25 mouse cellular contexts compared by ENCODE assay signal in genomic region chr11:62107272-62107836, GRCm38 (mm10).
A peak's percentile ranks its signal among the peaks of the same experiment; 100 is the strongest.
DNase-seq lines count a peak whose midpoint lies in the region; ATAC-seq and TF ChIP-seq lines count a peak whose summit lies in the region.
"Had no signal": no experiment of that assay in that cellular context is flagged by ENCODE, and none has a peak within 500 bp of the region (broad histone marks: within the 10 kb centered on the region; RNA-seq: fewer than 3 reads in every experiment).

No protein-coding gene starts in this region.

- no peaks in the 10 kb centered on the region for H3K27me3 ChIP-seq in hindbrain, embryonic 15.5 days
- no peaks in the 10 kb centered on the region for H3K27me3 ChIP-seq in hindbrain, embryonic 11.5 days (ENCODE audit: control insufficient read depth, insufficient read depth, low read length)
- H3K27me3 ChIP-seq in neural tube, embryonic 13.5 days: no peaks in the 10 kb centered on the region
- H3K27me3 ChIP-seq: embryonic facial prominence, embryonic 12.5 days; limb, embryonic 13.5 days; midbrain, embryonic 13.5 days; stomach, embryonic 15.5 days had no signal

- no peaks in the 10 kb centered on the region for H3K36me3 ChIP-seq in hindbrain, embryonic 15.5 days
- no peaks in the 10 kb centered on the region for H3K36me3 ChIP-seq in hindbrain, embryonic 11.5 days (ENCODE audit: control insufficient read depth, insufficient read depth, low read length)
- no peaks in the 10 kb centered on the region for H3K36me3 ChIP-seq in neural tube, embryonic 13.5 days
- H3K36me3 ChIP-seq: embryonic facial prominence, embryonic 12.5 days; limb, embryonic 13.5 days; midbrain, embryonic 13.5 days; stomach, embryonic 15.5 days had no signal

- H3K4me3 ChIP-seq in hindbrain, embryonic 15.5 days: no peak overlapping the region
- H3K4me3 ChIP-seq in hindbrain, embryonic 11.5 days (ENCODE audit: low read depth, low read length): no peak overlapping the region
- H3K4me3 ChIP-seq in neural tube, embryonic 13.5 days: no peak overlapping the region
- no peak overlapping the region for H3K4me3 ChIP-seq in lung, adult 2 months (replicated peaks; ENCODE audit: extremely low read depth, low read depth, low read length)
- H3K4me3 ChIP-seq: embryonic facial prominence, embryonic 12.5 days; gastrocnemius, adult 2 months; limb, embryonic 13.5 days; midbrain, embryonic 13.5 days; stomach, embryonic 15.5 days had no signal

- DNase-seq in hindbrain, embryonic 11.5 days (ENCODE audit: low spot score): no peak
- no peak for DNase-seq in neural tube, embryonic 10.5 days (ENCODE audit: extremely low spot score, low spot score)
- DNase-seq in large intestine, adult 2 months (ENCODE audit: low read depth, low spot score): peak; percentile 58
- DNase-seq in c-Kit-positive CD71-positive TER-119-positive erythroid progenitor cells, embryonic 14.5 days (ENCODE audit: low spot score): no peak
- DNase-seq in lung, adult 2 months: no peak
- DNase-seq: cerebellum, adult 8-10 months; cerebellum, postnatal 25 days; gastrocnemius, adult 2 months; gastrocnemius, postnatal 36 days; heart, adult 18-20 months; heart, postnatal 36 days; kidney, adult 8-10 months; kidney, postnatal 4 days; lung, postnatal 36 days had no signal

- no peaks in the 10 kb centered on the region for H3K9me3 ChIP-seq in hindbrain, embryonic 15.5 days
- no peaks in the 10 kb centered on the region for H3K9me3 ChIP-seq in hindbrain, embryonic 11.5 days (ENCODE audit: control insufficient read depth, low read length)
- no peaks in the 10 kb centered on the region for H3K9me3 ChIP-seq in neural tube, embryonic 13.5 days
- H3K9me3 ChIP-seq: embryonic facial prominence, embryonic 12.5 days; limb, embryonic 13.5 days; midbrain, embryonic 13.5 days; stomach, embryonic 15.5 days had no signal

- no peaks in the 10 kb centered on the region for H3K4me1 ChIP-seq in hindbrain, embryonic 15.5 days (replicated peaks)
- no peaks in the 10 kb centered on the region; the same call in 1 of the 2 replicates for H3K4me1 ChIP-seq in hindbrain, embryonic 11.5 days (replicated peaks; ENCODE audit: control insufficient read depth, insufficient read depth, low read length)
- no peaks in the 10 kb centered on the region for H3K4me1 ChIP-seq in neural tube, embryonic 13.5 days (replicated peaks)
- H3K4me1 ChIP-seq in lung, adult 2 months (ENCODE audit: control insufficient read depth, insufficient read depth, low read length): peaks cover 3% of the 10 kb centered on the region
- H3K4me1 ChIP-seq: embryonic facial prominence, embryonic 12.5 days; limb, embryonic 13.5 days; stomach, embryonic 15.5 days had no signal

- WGBS in hindbrain, embryonic 15.5 days: 97% methylated on average over 2 of the region's 2 CpGs
- 89% methylated on average over 2 of the region's 2 CpGs for WGBS in hindbrain, embryonic 11.5 days
- 92% methylated on average over 2 of the region's 2 CpGs for WGBS in neural tube, embryonic 13.5 days
- WGBS in large intestine, adult 2 months: 35% methylated on average over 2 of the region's 2 CpGs
- WGBS in lung, adult 2 months: 67% methylated on average over 2 of the region's 2 CpGs

- ATAC-seq in hindbrain, embryonic 15.5 days (ENCODE audit: low FRiP score, low read depth): no peak
- no peak for ATAC-seq in hindbrain, embryonic 11.5 days (ENCODE audit: low FRiP score)
- ATAC-seq in neural tube, embryonic 13.5 days (ENCODE audit: low read depth): no peak
- ATAC-seq: forebrain, embryonic 14.5 days; inflammation-experienced regulatory T-cells, adult 6 months had no signal

- no peak overlapping the region for H3K9ac ChIP-seq in hindbrain, embryonic 15.5 days
- no peak overlapping the region for H3K9ac ChIP-seq in hindbrain, embryonic 11.5 days (ENCODE audit: low read depth, low read length)
- no peak overlapping the region for H3K9ac ChIP-seq in neural tube, embryonic 13.5 days
- H3K9ac ChIP-seq: embryonic facial prominence, embryonic 12.5 days; limb, embryonic 13.5 days; midbrain, embryonic 13.5 days; stomach, embryonic 15.5 days had no signal

- TF ChIP-seq CTCF in lung, adult 2 months (IDR thresholded peaks at IDR 0.05; ENCODE audit: insufficient read depth, low read length): no peak

- no peak for TF ChIP-seq POLR2A in lung, adult 2 months (IDR thresholded peaks at IDR 0.05; ENCODE audit: borderline replicate concordance, extremely low read depth, low read depth, low read length)

- no peak overlapping the region for H3K4me2 ChIP-seq in hindbrain, embryonic 15.5 days
- no peak overlapping the region for H3K4me2 ChIP-seq in hindbrain, embryonic 11.5 days (replicated peaks; ENCODE audit: low read depth, low read length)
- H3K4me2 ChIP-seq in neural tube, embryonic 13.5 days: no peak overlapping the region
- H3K4me2 ChIP-seq: embryonic facial prominence, embryonic 12.5 days; heart, embryonic 11.5 days; limb, embryonic 13.5 days; liver, embryonic 11.5 days; midbrain, embryonic 13.5 days; stomach, embryonic 15.5 days had no signal

- peak overlapping the region; percentile 71; the same call in 1 of the 2 replicates for H3K27ac ChIP-seq in hindbrain, embryonic 15.5 days (replicated peaks)
- no peak overlapping the region for H3K27ac ChIP-seq in hindbrain, embryonic 11.5 days (ENCODE audit: low read depth, low read length)
- peak overlapping the region; percentile 68 for H3K27ac ChIP-seq in neural tube, embryonic 13.5 days (replicated peaks)
- H3K27ac ChIP-seq: embryonic facial prominence, embryonic 12.5 days; gastrocnemius, adult 2 months; kidney, postnatal 0 days; limb, embryonic 13.5 days; stomach, embryonic 15.5 days had no signal
